Mouse (Mus musculus) spleen, adult 12 weeks (tissue): ENCODE results near the gene Slc35a2.
"Not testable (repeated sequence)": the region's sequence is repeated elsewhere in the genome, so short reads cannot be mapped to it uniquely, and the experiment has no call there.

Experiments used
- DNase-seq: peaks from one replicate; pipeline ENCODE4 v3.0.0; 2022; ENCODE audit warnings: low spot score

The Slc35a2 gene

DNA sequence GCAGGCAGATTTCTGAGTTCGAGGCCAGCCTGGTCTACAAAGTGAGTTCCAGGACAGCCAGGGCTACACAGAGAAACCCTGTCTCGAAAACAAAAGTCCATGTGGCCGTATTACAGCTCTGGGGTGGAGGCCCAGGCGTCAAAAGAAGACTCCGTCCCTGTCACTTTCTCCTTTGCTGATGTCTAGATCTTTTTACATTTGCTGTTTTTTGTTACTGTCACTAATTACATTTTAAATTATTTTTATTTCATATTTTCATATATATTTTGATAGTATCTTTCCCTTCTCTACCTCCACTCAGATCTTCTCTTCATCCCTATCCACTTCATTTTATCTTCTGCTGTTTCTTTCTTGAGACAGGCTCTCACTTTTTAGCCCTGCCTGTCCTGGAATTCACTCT lies 23.9 kb downstream of the Slc35a2 start, which contains the start of gene Gm10491:
TSS of gene Gm10491 (minus strand) at position 101 of the 400 bp plus-strand sequence.
- no peak for DNase-seq

DNA sequence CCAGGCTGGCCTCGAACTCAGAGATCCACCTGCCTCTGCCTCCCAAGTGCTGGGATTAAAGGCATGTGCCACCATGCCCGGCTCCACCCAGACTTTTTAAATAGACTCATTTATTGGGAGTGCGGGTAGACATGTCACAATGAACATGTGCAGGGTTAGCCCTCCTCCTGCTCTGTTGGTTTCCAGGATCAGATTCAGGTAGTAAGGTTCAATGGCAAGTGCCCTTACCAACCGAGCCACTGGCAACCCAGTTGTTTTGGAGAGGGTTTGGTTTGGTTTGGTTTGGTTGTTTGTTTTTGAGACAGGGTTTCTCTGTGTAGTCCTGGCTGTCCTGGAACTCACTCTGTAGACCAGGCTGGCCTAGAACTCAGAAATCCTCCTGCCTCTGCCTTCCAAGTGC lies 25.4 kb downstream of the Slc35a2 start, which contains the start of gene Gm10490:
TSS of gene Gm10490 (plus strand) at position 301 of the 400 bp plus-strand sequence.
- DNase-seq = not testable (repeated sequence)

DNA sequence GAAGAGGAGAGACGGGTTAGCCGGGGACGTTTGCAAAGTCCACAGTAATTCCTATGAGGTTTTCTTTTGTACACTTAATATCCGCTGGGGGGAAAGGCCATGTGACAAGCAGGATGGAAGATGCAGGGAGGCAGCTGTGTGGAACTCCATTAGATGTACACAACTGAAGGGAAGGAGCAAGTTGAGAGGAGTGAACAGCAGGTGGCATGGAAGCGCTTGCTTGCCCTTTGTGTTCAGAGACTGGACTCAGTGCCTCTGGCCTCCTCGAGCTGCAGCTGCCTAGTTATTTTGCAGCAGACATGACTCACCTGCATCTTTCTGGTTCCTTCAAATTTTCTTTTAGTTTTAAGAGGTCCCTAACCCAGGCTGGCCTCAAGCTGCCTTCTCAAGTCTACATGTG lies 26.6 kb downstream of the Slc35a2 start:
- no peak for DNase-seq

DNA sequence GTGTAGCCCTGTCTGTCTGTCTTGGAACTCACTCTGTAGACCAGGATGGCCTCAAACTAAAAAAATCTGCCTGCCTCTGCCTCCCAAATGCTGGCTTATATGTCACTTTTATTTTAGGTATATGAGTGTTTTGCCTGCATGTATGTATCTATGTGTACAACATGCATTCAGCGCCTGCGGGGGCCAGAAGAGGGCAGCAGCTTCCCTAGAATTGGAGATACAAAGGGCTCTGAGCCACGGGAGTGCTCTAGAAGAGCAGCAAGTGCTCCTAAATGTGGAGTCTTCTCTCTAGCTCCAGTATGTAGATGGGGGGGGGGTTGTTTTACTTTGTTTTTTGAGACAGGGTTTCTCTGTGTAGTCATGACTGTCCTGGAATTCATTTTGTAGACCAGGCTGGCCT lies 31.8 kb downstream of the Slc35a2 start:
- DNase-seq = not testable (repeated sequence)

DNA sequence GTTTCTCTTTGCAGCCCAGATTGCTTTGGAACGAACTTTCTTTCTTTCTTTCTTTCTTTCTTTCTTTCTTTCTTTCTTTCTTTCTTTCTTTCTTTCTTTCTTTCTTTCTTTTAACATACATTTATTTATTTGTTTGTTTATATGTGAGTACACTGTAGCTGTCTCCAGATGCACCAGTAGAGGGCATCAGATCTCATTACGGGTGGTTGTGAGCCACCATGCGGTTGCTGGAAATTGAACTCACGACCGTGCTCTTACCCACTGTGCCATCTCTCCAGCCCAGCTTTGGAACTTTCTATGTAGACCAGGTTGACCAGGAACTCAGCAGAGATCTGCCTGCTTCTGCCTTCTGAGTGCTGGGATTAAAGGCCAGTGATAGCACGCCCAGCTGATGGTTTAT lies 34.1 kb downstream of the Slc35a2 start:
- not testable (repeated sequence) for DNase-seq

DNA sequence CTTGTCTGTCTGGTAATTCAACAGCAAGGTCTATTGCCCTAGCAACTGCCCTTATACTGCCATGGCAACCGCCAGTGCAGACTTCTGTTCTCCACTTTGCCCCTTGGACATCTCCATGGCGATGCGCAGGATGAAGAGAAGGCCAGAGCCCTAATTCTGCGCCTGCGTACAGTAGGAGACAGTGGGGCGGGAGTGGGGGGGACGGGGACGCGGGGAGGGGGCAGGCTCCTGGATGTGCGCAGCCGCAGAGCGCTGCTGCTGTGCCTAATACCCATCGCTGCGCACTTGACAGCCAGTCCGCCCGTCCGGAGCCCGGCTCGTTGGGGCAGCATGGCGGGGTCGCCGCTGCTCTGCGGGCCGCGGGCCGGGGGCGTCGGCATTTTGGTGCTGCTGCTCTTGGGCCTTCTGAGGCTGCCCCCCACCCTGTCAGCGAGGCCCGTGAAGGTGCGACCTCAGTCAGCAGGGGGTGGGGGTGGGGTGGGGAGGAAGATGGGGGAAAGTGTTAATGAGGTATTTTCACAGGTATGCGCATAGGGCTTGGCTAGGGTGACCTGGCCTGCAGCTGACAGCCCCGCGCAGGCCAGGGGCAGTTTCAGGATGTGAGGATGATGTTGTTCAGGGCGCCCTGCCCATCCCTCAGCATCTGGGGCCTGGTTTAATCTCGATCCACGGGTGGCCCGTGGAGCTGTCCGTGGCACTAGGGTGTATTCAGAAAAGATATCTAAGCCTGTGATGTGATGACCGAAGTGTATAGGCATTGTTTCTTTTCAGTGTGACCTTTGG lies 36.0 kb downstream of the Slc35a2 start, which contains the start of gene Pcsk1n:
TSS of gene Pcsk1n (plus strand) at position 222 of the 783 bp plus-strand sequence.
- DNase-seq = no peak

DNA sequence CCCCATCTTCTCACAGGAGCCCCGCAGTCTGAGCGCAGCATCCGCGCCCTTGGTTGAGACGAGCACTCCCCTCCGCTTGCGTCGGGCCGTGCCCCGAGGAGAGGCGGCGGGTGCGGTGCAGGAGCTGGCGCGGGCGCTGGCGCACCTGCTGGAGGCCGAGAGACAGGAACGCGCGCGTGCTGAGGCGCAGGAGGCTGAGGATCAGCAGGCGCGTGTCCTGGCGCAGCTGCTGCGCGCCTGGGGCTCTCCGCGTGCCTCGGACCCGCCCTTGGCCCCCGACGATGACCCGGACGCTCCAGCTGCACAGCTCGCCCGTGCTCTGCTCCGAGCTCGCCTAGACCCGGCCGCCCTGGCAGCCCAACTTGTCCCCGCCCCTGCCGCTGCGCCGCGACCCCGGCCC lies 38.2 kb downstream of the Slc35a2 start:
- DNase-seq = no peak

DNA sequence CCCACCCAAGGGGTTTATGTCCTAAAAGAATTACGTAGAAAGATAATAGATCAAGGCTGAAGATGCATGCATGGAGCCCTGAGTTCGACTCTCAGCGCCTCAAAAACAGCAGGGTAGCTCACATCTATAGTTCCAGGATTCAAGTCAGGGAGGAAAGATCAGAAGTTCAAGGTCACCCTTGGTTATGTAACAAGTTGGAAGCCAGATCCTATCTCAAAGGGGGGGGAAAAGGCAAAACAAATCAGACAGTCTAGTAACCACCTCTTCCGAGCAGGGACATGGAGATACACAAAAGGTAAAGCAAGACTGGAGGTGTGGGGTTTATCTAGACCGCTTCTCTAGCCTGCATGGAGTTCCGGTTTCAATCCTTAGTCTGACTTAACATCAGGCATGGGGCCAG lies 42.4 kb downstream of the Slc35a2 start:
- DNase-seq = no peak

DNA sequence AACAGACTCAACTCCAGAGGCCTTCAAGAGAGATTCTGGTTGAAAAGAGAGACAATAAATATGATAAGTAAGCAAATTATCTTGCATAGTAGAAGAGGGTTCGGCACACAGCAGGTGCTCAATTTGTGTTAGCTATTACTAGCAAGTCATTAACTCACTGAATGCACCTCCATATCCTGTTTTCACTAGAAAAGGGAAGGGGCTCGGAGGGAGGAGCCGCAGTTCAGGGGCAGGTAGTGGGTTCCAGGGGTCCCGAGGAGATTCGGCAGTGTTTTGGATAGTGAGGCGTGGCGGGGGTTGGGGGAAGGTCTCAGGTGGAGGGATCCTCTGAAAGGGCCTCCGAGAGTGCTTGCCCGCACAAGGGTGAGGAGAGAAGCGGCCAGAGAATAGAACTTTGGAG lies 43.3 kb downstream of the Slc35a2 start:
- no peak for DNase-seq

DNA sequence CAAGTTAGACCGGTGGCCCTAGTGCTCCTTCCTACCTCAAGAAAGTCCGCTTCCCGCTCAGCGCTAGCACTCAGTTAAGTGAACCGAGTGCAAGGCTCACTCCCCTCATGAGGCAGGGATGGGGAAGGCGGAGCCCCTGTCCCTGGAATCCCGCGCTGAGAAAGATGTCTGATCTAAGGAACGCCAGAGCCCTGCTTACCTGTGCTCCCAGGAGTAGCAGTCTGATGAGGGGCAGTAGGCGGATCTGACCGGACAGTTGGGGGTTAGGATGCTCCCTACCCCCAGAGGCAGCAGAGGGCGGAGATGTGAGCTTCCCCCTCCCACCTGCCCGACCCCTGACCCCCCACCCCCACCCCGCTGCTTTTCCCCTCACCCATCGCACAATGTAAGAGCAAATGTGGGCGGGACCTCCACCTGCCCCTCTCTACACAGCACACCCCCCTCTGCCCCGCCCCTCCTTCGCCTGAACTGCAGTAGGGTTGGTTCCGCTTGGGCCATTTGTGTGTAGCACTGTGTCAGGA lies 44.5 kb downstream of the Slc35a2 start, which contains the start of gene Eras:
TSS of gene Eras (minus strand) at position 338 of the 521 bp plus-strand sequence.
- DNase-seq = no peak

DNA sequence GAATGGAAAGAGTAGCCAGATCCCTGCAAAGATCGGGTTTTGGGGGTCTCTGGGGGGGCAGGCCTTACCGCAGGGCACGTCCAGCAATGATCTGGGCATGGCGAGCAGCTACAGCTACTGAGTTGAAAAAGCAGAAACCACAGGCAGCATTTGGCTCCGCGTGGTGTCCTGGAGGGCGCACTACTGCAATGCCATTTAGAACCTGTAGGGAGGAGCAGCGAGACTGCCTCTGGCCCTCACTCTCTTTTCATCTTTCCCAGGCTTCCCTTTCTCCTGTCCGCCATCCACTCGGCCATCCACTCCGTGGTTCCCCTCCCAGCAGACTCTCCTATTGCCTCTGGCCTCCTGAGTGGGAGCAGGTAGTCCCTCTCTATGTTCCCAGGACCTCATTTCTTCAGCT lies 53.0 kb downstream of the Slc35a2 start:
- DNase-seq = no peak

DNA sequence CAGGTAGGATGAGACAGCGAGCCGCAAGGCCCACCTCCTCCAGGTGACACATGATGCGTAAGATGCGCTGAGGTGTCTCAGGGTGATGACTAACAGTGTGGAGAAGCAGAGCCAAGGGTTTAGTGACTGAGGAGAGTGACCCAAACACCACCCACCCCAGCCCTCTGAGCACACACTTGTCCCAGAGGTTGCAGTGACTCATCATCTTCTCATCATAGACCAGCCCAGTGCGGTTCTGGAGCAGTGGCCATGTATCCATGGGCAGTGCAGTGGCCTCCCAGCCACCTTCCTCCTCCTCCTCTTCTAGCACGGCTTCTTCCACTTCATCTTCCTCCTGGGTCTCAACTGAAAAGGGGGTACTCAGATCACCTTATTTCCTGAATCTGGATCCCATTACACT lies 53.8 kb downstream of the Slc35a2 start:
- no peak for DNase-seq
